Mouse (Mus musculus): ENCODE measurements around the gene Scpep1.

DNA sequence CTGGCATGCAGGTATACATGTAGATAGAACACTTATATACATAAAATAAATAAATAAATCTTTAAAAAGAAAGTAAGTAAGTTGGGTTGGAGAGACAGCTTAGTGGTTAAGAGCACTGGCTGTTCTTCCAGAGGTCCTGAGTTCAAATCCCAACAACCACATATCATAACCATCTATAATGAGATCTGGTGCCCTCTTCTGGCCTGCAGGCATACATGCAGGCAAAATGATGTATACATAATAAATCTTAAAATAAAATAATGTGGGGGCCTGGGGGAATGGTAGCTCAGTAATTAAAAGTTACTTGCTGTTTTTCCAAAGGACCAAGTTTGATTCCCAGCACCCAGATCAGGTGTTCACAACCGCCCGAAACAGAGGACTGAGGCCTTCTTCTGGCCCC lies 16.5 kb downstream of the Scpep1 start:
- TF ChIP-seq CTCF (IDR thresholded peaks at IDR 0.05; ENCODE audit: borderline replicate concordance, insufficient read depth, low read length) = no peak
- no peak for TF ChIP-seq POLR2A (IDR thresholded peaks at IDR 0.05; ENCODE audit: low read depth, low read length)

Data from embryonic fibroblast, embryonic 13.5 days (primary cell).